Mouse (Mus musculus): ENCODE measurements around the gene Tmem212. TPM values are rescaled to one million over a fixed set of nuclear protein-coding genes. Genes with fewer than 3 reads are reported as not detected.

Tmem212 gene
- total and polyA plus RNA-seq, 2 experiments from 2014 or later: 4.3 to 4.7 TPM

- WGBS: 81% methylated on average over 9 of the region's 9 CpGs
- Histone ChIP-seq H3K9me3 (ENCODE audit: low read length) (no peaks in the 10 kb centered on the region), H3K4me2 (ENCODE audit: low read depth) (no peak overlapping the region), H3K36me3 (ENCODE audit: insufficient read depth) (no peaks in the 10 kb centered on the region), H3K27me3 (ENCODE audit: insufficient read depth, low read length) (no peaks in the 10 kb centered on the region), H3K9ac (no peak overlapping the region), H3K4me1 (ENCODE audit: insufficient read depth) (no peaks in the 10 kb centered on the region), H3K27ac (ENCODE audit: low read depth, low read length) (no peak overlapping the region), H3K4me3 (ENCODE audit: low read depth, low read length) (no peak overlapping the region)
- ATAC-seq (no peak), DNase-seq (no peak)
- no peak for TF ChIP-seq CTCF (IDR thresholded peaks at IDR 0.05; ENCODE audit: low read depth)
Measured at GRCm38 (mm10) chr3:27840311-27840710, 55.9 kb downstream of the Tmem212 start.

GRCm38 (mm10) chr3:27839795-27840194 is 56.4 kb downstream of the Tmem212 start:
- H3K4me3 ChIP-seq (ENCODE audit: low read depth, low read length): no peak overlapping the region
- no peaks in the 10 kb centered on the region for H3K4me1 ChIP-seq (ENCODE audit: insufficient read depth)
- 71% methylated on average over 3 of the region's 3 CpGs for WGBS
- H3K27ac ChIP-seq (ENCODE audit: low read depth, low read length): no peak overlapping the region
- no peaks in the 10 kb centered on the region for H3K36me3 ChIP-seq (ENCODE audit: insufficient read depth)
- no peak overlapping the region for H3K9ac ChIP-seq
- ATAC-seq: no peak
- no peak for TF ChIP-seq CTCF (IDR thresholded peaks at IDR 0.05; ENCODE audit: low read depth)
- H3K4me2 ChIP-seq (ENCODE audit: low read depth): no peak overlapping the region
- no peaks in the 10 kb centered on the region for H3K27me3 ChIP-seq (ENCODE audit: insufficient read depth, low read length)
- no peak for DNase-seq
- H3K9me3 ChIP-seq (ENCODE audit: low read length): no peaks in the 10 kb centered on the region

GRCm38 (mm10) chr3:27839231-27839630 is 56.9 kb downstream of the Tmem212 start:
- H3K4me3 ChIP-seq (ENCODE audit: low read depth, low read length): no peak overlapping the region
- no peak for ATAC-seq
- H3K9me3 ChIP-seq (ENCODE audit: low read length): no peaks in the 10 kb centered on the region
- no peak overlapping the region for H3K9ac ChIP-seq
- WGBS: 86% methylated on average over 9 of the region's 9 CpGs
- no peaks in the 10 kb centered on the region for H3K4me1 ChIP-seq (ENCODE audit: insufficient read depth)
- no peak for TF ChIP-seq CTCF (IDR thresholded peaks at IDR 0.05; ENCODE audit: low read depth)
- no peaks in the 10 kb centered on the region for H3K27me3 ChIP-seq (ENCODE audit: insufficient read depth, low read length)
- H3K4me2 ChIP-seq (ENCODE audit: low read depth): no peak overlapping the region
- H3K27ac ChIP-seq (ENCODE audit: low read depth, low read length): no peak overlapping the region
- no peaks in the 10 kb centered on the region for H3K36me3 ChIP-seq (ENCODE audit: insufficient read depth)
- DNase-seq: no peak

DNA sequence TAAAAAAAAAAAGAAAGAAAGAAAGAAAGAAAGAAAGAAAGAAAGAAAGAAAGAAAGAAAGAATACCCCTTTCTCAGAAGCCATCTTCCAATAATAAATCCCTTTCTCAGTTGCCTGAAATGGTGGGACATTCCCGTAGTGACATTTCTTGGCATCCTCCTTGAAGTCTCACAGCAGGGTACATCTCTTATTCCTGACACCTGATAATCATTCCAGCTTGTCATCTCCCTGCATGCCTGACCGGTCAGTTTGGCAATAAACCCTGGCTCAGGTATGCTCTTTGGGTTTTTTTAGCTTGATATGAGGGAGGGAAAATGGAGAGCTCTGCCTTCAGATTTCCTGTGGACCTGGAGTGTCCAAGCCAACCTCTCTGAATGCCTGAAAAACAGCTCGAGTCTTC is 59.9 kb downstream of the Tmem212 start:
- DNase-seq (no peak), ATAC-seq (no peak)
- H3K4me1 ChIP-seq (ENCODE audit: insufficient read depth): no peaks in the 10 kb centered on the region
- no peak for TF ChIP-seq CTCF (IDR thresholded peaks at IDR 0.05; ENCODE audit: low read depth)
- H3K4me3 ChIP-seq (ENCODE audit: low read depth, low read length): no peak overlapping the region
- no peak overlapping the region for H3K9ac ChIP-seq
- no peak overlapping the region for H3K27ac ChIP-seq (ENCODE audit: low read depth, low read length)
- H3K4me2 ChIP-seq (ENCODE audit: low read depth): no peak overlapping the region
- H3K9me3 ChIP-seq (ENCODE audit: low read length): no peaks in the 10 kb centered on the region
- no peaks in the 10 kb centered on the region for H3K36me3 ChIP-seq (ENCODE audit: insufficient read depth)
- WGBS: 79% methylated on average over 3 of the region's 3 CpGs
- H3K27me3 ChIP-seq (ENCODE audit: insufficient read depth, low read length): no peaks in the 10 kb centered on the region

DNA sequence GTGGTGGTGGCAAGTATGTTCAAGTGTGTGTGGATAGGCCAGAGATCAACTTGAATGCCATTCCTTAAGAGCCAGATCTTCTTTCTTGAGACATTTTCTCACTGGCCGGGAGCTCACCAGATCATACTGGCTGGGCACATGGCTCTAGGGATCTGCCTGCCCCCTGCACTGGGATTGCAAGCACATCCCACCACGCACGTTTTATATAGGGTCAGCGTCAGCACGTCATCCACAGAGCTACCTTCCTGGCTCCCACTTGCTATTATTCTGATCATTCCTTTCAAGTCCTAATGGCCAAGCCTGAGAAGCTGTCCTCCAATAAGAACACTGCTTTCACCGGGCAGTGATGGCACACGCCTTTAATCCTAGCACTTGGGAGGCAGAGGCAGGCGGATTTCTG is 60.4 kb downstream of the Tmem212 start:
- ATAC-seq: no peak
- no peak overlapping the region for H3K4me2 ChIP-seq (ENCODE audit: low read depth)
- no peaks in the 10 kb centered on the region for H3K4me1 ChIP-seq (ENCODE audit: insufficient read depth)
- H3K9ac ChIP-seq: no peak overlapping the region
- DNase-seq: no peak
- no peak overlapping the region for H3K4me3 ChIP-seq (ENCODE audit: low read depth, low read length)
- H3K9me3 ChIP-seq (ENCODE audit: low read length): no peaks in the 10 kb centered on the region
- H3K36me3 ChIP-seq (ENCODE audit: insufficient read depth): no peaks in the 10 kb centered on the region
- H3K27ac ChIP-seq (ENCODE audit: low read depth, low read length): no peak overlapping the region
- H3K27me3 ChIP-seq (ENCODE audit: insufficient read depth, low read length): no peaks in the 10 kb centered on the region
- no peak for TF ChIP-seq CTCF (IDR thresholded peaks at IDR 0.05; ENCODE audit: low read depth)
- WGBS: 93% methylated on average over 8 of the region's 8 CpGs

GRCm38 (mm10) chr3:27828755-27829154 is 67.4 kb downstream of the Tmem212 start:
- Histone ChIP-seq H3K27me3 (ENCODE audit: insufficient read depth, low read length) (no peaks in the 10 kb centered on the region), H3K4me1 (ENCODE audit: insufficient read depth) (no peaks in the 10 kb centered on the region), H3K9ac (no peak overlapping the region), H3K4me2 (ENCODE audit: low read depth) (no peak overlapping the region), H3K9me3 (ENCODE audit: low read length) (no peaks in the 10 kb centered on the region), H3K4me3 (ENCODE audit: low read depth, low read length) (no peak overlapping the region), H3K27ac (ENCODE audit: low read depth, low read length) (no peak overlapping the region), H3K36me3 (ENCODE audit: insufficient read depth) (no peaks in the 10 kb centered on the region)
- DNase-seq (no peak), ATAC-seq (no peak)
- WGBS: 79% methylated on average over 3 of the region's 3 CpGs
- TF ChIP-seq CTCF (IDR thresholded peaks at IDR 0.05; ENCODE audit: low read depth): no peak

DNA sequence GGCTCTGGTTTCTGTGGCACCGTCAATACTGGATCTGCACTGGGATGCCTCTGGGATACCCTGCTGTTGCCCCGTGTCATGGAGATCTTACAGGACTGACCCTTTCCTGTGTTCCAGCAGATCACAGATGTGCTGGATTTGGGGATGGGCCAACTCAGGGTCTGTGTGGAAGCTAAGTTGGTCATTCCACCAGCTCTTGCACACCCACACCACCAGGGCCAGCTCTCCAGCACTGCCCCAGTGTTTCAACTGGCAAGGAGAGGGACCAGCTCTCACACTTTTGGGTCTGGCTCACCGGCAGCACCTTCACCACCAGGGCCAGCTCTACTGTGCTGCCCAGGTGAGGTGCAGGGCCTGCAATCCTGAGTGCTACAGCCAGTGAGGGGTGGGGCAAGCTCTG is 68.9 kb downstream of the Tmem212 start:
- Histone ChIP-seq H3K4me3 (ENCODE audit: low read depth, low read length) (no peak overlapping the region), H3K27ac (ENCODE audit: low read depth, low read length) (no peak overlapping the region), H3K4me1 (ENCODE audit: insufficient read depth) (no peaks in the 10 kb centered on the region), H3K36me3 (ENCODE audit: insufficient read depth) (no peaks in the 10 kb centered on the region), H3K9ac (no peak overlapping the region), H3K9me3 (ENCODE audit: low read length) (no peaks in the 10 kb centered on the region), H3K4me2 (ENCODE audit: low read depth) (no peak overlapping the region), H3K27me3 (ENCODE audit: insufficient read depth, low read length) (no peaks in the 10 kb centered on the region)
- ATAC-seq (no peak), DNase-seq (no peak)
- 90% methylated on average over 3 of the region's 3 CpGs for WGBS
- no peak for TF ChIP-seq CTCF (IDR thresholded peaks at IDR 0.05; ENCODE audit: low read depth)

DNA sequence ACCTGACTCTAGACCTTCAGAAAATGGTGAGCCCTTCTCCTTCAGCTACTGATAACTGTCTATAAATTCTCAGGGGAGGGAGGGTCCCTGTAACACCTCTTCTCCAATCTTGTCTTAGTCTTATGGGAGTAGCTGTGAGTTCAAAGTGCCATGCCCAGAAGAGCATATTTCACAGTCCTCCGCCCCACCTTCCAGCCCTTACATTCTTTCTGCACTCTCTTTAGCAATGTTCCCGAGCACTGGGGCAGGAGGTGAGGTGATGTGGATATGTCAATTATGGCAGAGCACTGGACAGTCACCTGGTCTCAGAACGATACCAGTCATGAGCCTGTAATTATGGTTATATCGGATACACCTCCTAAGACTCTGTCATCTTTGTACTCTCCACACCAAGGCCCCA is 70.2 kb downstream of the Tmem212 start:
- ATAC-seq (no peak), DNase-seq (no peak)
- Histone ChIP-seq H3K36me3 (ENCODE audit: insufficient read depth) (no peaks in the 10 kb centered on the region), H3K4me1 (ENCODE audit: insufficient read depth) (no peaks in the 10 kb centered on the region), H3K27ac (ENCODE audit: low read depth, low read length) (no peak overlapping the region), H3K4me2 (ENCODE audit: low read depth) (no peak overlapping the region), H3K9me3 (ENCODE audit: low read length) (no peaks in the 10 kb centered on the region), H3K27me3 (ENCODE audit: insufficient read depth, low read length) (no peaks in the 10 kb centered on the region), H3K4me3 (ENCODE audit: low read depth, low read length) (no peak overlapping the region), H3K9ac (no peak overlapping the region)
- WGBS: 86% methylated on average over 4 of the region's 4 CpGs
- no peak for TF ChIP-seq CTCF (IDR thresholded peaks at IDR 0.05; ENCODE audit: low read depth)

Other genes starting within 250 kb of the Tmem212 start
- gene Fndc3b, start 185.1 kb downstream of the Tmem212 start, total RNA-seq (2014; rRNA removed): 17.2 and 18.3 TPM in 2 replicates
- gene Fndc3b, start 185.1 kb downstream of the Tmem212 start, polyA plus RNA-seq (2015; fragmentation: Nextera tagmentation; extraction: Ambion mirVana): 3.9 and 5.7 TPM in 2 replicates
- 5.1 and 13.5 TPM in 2 replicates for gene Pld1, start 42.3 kb upstream of the Tmem212 start, total RNA-seq (2014; rRNA removed)
- 2.7 and 3.5 TPM in 2 replicates for gene Pld1, start 42.3 kb upstream of the Tmem212 start, polyA plus RNA-seq (2015; fragmentation: Nextera tagmentation; extraction: Ambion mirVana)

All from forebrain, postnatal 0 days (tissue).